Mouse (Mus musculus): ENCODE data around the gene Wdtc1.

GRCm38 (mm10) chr4:133292901-133293843 lies 60.1 kb downstream of the Wdtc1 start:
- no peak for TF ChIP-seq CTCF (IDR thresholded peaks at IDR 0.05; ENCODE audit: insufficient read depth, low read length)
- TF ChIP-seq POLR2A (IDR thresholded peaks at IDR 0.05; ENCODE audit: borderline replicate concordance, extremely low read depth, low read depth, low read length), result no peak
